Mouse (Mus musculus) ES-CJ7 (cell line): ENCODE results near the gene Xylb.
A peak's percentile ranks its signal among the peaks of the same experiment; 100 is the strongest.
"Not testable (repeated sequence)": the region's sequence is repeated elsewhere in the genome, so short reads cannot be mapped to it uniquely, and the experiment has no call there.

Experiments
- DNase-seq: peaks from one replicate; pipeline ENCODE4 v3.0.0; 2011; ENCODE audit warnings: low read depth, low spot score

Xylb gene

DNA sequence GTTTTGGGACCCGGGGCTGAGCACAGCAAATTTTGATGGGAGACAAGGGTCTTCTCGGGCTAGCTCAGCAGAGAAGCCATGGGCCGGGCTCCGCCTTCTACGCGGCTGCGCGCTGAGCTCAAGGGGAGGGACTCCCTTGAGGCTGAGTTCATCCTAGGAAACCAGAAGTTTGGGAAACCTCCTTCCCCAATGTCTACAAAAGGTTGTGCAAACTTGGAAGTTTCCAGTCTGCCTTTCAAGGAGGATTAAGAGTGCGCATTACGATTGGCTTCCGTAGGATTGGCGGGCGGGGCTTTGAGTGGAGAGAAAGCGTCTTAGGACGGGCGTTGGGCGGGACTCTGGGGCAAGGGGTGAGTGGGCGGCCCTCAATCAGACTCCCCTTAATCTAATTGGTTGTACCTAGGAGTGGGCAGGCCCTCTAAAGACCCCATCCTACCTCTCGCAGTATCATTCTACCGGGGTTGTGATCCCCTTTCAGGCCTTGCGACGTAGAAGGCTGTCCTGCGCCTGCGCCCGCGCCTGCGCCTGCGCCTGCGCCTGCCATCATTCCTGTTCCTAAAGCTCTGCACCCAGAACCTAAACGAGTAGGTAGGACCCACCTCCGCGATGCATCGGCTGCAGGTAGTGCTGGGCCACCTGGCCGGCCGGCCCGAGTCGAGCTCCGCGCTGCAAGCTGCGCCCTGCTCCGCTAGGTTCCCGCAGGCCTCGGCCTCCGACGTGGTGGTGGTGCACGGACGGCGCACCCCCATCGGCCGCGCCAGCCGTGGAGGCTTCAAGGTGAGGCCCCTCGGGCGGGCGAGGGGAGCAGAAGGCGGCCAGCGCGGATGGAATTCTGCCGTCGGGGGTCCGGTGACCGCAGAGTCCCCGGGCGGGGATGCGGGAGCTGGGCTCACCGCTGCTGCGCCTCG lies 16.0 kb upstream of the Xylb start, which contains the start of gene Myd88:
Gene Myd88, minus strand, starts transcription at position 503 of the 908 bp plus-strand sequence.
- peak; percentile 99 for DNase-seq

DNA sequence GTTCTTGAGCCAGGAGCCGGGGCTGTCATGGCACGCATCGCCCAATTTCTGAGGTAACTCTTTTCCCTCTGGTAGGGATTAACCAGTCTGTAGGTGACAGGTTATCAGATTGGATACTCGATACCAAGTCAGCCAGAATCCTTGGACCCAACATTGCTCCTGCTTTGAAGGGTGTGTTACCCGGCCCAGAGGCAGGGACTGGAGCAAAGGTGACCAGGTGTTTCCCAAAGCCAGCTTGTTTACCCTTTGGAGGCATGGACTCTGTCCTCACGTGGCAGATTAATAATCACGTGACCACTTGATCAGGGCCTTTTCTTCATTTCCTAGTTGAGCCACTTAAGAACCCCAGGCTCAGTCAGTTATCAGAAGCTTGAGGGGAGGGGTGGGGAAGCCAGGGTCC lies 14.5 kb upstream of the Xylb start:
- DNase-seq = no peak

- no peak for DNase-seq
These were observed 10.8 kb upstream of the Xylb start for GRCm38 (mm10) chr9:119346376-119346775.

GRCm38 (mm10) chr9:119350531-119350930 lies 6.7 kb upstream of the Xylb start:
- DNase-seq = no peak

GRCm38 (mm10) chr9:119350947-119351705 lies 6.1 kb upstream of the Xylb start:
- no peak for DNase-seq

- DNase-seq = peak; percentile 82
These were observed 5.1 kb upstream of the Xylb start for GRCm38 (mm10) chr9:119352060-119352459.

GRCm38 (mm10) chr9:119353926-119354325 lies 3.3 kb upstream of the Xylb start:
- no peak for DNase-seq

DNA sequence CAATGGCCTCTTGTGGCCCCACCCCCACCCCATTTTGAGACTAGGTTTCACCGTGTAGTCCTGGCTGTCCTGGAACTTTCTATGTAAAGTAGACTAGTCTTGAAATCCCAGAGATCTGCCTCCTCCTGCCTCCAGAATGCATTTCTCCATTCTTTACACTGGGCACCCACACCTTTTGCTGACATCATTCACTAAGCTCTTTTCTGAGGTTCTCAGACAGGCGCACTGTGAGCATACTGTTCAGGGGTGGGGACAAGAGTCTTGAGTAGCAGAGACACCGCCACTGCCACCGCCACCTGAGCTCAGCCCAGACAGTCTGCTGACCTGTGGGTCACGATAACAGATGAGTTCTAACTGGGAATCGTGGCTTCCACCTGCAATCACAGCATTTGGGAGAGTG lies 1.2 kb upstream of the Xylb start:
- no peak for DNase-seq

DNA sequence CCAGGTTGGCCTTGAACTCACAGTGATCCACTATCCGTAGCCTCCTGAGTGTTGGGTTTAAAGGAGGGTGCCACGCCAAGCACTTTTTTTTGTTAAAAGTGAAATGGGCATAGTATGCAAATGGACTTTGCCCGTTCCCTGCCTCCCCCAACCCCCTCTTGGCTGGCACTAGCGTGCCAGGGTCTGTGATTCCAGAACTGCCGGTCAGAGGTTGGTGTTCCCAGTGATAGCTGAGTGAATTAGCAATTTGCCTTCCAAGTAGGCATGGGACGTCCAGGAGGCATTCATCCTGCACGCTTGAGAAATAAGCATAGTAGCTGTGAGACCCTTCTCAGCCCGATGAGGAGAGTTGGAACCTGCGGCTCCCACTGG lies 863 bp downstream of the Xylb start:
- DNase-seq = no peak

DNA sequence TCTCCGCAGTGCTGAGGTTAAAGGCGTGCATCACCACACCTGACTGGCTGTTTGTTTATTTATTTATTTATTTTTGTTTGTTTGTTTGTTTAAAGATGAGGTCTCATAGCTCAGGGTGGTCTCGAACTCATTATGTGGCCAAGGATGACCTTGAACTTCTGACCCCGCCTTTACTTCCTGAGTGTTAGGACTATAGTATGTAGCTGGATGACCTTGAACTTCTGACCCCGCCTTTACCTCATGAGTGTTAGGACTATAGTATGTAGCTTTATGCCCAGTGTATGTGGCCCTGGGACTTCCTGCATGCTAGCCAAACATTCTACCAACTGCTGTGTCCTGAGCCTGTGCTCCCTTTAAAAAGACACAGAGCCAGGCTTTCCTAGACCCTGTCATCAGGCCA lies 4.2 kb downstream of the Xylb start:
- peak; percentile 65 for DNase-seq

- DNase-seq = no peak
These were observed 6.0 kb downstream of the Xylb start for GRCm38 (mm10) chr9:119363229-119363628.

GRCm38 (mm10) chr9:119365284-119365683 lies 8.1 kb downstream of the Xylb start, which contains the start of gene Slc22a14:
Gene Slc22a14, minus strand, starts transcription at chr9:119365553.
- no peak for DNase-seq

DNA sequence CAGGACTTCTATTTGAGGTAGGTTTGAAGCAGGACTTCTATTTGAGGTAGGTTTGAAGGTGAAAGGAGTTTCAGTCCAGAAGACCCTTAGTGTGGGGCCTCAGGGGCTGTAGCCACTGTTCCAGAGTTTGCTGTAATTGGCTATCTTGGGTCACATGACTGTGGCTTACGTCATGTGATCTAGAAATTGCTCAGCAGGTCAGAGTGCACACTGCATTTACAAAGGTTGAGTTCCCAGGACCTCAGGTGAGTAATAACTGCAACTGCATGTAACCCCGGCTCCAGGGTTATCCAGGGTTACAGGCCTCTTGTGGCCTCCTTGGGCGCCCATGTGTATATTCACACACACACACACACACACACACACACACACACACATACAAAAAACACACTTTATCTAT lies 11.2 kb downstream of the Xylb start:
- no peak for DNase-seq

DNA sequence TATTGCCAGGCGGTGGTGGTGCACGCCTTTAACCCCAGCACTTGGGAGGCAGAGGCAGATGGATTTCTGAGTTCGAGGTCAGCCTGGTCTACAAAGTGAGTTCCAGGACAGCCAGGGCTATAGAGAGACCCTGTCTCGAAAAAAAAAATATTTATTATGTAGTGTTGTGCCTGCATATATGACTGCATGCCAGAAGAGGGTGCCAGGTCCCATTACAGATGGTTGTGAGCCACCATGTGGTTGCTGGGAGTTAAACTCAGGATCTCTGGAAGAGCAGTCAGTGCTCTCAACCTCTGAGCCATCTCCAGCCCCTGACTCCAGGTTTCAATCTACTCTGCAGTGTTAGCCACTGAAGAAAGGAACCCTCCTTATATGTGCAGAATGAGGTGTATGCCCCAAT lies 13.6 kb downstream of the Xylb start:
- not testable (repeated sequence) for DNase-seq

- no peak for DNase-seq
These were observed 14.1 kb downstream of the Xylb start for GRCm38 (mm10) chr9:119371251-119371650.

DNA sequence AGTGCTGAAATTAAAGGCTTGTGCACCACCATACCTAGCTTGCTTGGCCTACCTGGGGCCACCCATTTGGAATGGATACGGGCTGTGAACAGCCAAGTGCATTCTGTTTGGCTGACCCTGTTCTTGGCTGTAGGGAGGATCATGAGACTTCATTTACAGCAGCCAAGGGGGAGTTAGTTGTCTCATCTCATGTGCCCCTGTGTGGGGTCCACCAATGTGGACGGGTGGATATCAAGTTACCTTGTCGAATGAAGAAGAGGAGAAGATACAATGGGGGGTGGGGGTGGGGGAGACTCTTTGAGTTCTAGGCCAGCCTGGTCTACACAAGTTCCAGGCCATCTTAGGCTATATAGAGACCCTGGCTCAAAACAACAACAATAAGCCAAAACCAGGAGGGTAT lies 17.8 kb downstream of the Xylb start:
- no peak for DNase-seq

- DNase-seq = peak; percentile 44
These were observed 18.4 kb downstream of the Xylb start for GRCm38 (mm10) chr9:119375556-119375955.

DNA sequence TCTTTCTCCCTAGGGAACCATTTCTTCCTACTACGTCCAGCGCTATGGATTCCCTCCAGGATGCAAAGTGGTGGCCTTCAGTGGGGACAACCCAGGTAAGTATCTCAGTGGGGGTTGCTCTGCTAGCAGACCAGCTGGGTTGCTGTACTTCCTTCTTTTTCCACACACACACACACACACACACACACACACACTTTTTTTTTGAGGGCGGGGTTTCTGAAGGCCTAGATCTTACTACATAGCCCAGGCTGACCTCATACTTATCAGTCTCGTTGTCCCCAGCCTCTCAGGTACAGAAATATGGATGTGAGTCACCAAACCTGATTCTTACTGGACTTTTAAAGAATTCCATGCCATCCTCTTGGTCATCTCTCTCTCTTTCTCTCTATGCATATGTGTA lies 21.1 kb downstream of the Xylb start:
- DNase-seq = no peak

DNA sequence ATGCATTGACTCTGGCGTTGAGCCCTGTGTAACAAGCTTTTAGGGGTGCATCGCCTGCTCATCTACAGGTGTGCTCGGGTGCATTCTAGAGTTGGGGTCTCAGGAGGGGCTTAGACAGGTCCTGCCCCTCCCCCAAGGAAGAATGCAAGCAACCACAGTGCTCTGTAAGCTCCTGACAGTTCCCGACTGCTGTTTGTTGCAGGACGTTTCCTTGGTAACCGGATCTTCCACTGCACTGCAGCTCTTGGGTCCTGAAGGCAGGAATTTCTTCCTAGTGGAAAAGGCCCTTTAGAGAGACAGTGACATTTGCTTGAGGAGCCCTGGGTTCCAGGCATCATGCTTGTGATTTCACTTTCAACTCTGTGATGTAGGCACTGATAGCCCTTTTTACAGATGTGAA lies 25.4 kb downstream of the Xylb start:
- no peak for DNase-seq

GRCm38 (mm10) chr9:119388956-119389355 lies 31.8 kb downstream of the Xylb start:
- DNase-seq = peak; percentile 51

DNA sequence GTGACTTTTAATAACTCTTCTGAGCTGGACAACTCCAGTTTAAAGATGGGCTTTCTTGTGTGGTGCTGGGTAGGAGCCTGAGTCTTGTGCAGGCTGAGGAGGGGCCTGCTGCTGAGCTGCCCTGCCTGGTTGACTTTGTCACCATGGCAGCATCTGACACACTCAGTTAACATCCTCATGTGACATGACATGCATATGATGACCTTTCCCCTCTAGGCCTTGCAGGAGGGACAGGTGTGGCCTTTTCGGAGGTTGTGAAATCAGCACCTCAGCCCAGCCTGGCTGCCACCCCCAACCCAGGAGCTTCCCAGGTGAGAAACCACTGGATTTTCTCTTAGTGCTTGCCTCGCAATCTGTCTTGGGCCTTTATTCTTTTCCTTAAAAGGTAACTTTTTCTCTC lies 33.0 kb downstream of the Xylb start:
- no peak for DNase-seq

DNA sequence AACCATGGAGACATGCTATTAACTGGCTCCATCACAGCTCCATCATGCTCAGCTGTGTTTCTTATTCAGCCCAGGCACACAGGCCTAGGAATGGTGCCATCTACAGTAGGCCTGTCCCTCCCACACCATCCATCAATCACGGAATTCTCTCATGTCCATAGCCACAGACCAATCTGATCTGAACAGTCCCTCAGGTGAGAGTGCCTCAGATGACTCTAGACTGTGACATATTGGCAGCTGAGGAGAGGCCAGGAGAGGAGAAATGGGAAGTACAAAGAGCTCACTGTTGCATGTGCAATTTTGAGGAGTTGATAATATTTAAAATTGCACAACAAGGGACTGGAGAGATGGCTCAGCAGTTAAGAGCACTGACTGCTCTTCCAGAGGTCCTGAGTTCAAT lies 37.6 kb downstream of the Xylb start:
- no peak for DNase-seq

DNA sequence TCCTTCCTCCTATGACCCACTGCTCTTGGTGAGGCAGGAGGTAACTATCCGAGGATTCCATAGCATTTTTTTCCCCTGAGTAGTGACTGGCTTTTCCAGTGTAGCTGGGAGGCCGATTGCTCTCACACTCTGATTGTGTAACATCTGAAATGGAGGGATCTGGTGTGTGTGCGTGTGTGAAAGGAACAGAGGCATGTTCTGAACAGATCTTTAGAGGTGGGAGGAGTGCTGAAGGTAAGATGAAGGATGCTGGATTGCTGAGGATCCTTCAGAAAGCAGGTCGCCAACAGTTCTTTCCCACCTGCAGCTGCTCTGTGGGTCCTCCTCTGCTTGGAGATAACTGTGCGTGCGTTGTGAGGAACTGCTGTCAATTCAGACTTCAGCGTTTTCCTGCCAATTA lies 44.2 kb downstream of the Xylb start:
- no peak for DNase-seq
